Mouse (Mus musculus) small intestine, adult 2 months (tissue): ENCODE measurements around the gene Olfr111.
"Not testable (repeated sequence)": the region's sequence is repeated elsewhere in the genome, so short reads cannot be mapped to it uniquely, and the experiment has no call there.

ENCODE experiments used
- CTCF ChIP-seq: fragments of 200-500 bp; IDR thresholded peaks from 2 replicates; pipeline ENCODE4 v1.5.1; 2012; ENCODE audit warnings: low read depth, mild to moderate bottlenecking, control low read depth, inconsistent platforms, low read length, moderate library complexity, mixed read lengths; ENCODE audit not compliant: insufficient replicate concordance, insufficient read length; ENCODE audit errors: extremely low read depth
- POLR2A ChIP-seq: fragments of 200-500 bp; IDR thresholded peaks from 2 replicates; pipeline ENCODE4 v1.6.1; 2012; ENCODE audit warnings: low read depth, mild to moderate bottlenecking, control low read depth, inconsistent platforms, low read length, moderate library complexity

DNA sequence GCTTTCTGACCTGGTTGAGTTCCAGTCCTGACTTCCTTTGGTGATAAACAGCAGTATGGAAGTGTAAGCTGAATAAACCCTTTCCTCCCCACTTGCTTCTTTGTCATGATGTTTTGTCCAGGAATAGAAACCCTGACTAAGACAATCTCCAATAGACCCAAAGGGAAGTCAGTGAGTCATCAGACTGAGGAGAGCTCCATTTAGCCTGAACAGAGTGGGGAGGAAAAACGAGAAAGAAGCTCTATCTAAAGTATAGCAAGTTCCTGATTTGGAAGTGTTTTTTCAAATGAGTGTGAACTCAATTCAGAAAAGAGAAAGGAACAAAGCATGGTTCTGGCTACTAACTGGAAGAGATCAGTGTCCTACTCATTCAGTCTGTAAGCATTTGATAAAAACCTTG is 30.6 kb downstream of the Olfr111 start:
- not testable (repeated sequence) for TF ChIP-seq CTCF, POLR2A
